Mouse (Mus musculus): ENCODE results near the gene Dsn1.

- no peak for TF ChIP-seq POLR2A (IDR thresholded peaks at IDR 0.05; ENCODE audit: insufficient read depth, low read depth, low read length)
- TF ChIP-seq CTCF (IDR thresholded peaks at IDR 0.05; ENCODE audit: insufficient read depth, low read depth, low read length), result no peak
These were observed 41.6 kb upstream of the Dsn1 start for GRCm38 (mm10) chr2:157048395-157049181.

All from olfactory bulb, adult 2 months (tissue).